Mouse (Mus musculus) c-Kit-negative CD71-positive TER-119-positive erythroid progenitor cells, embryonic 14.5 days (primary cell): ENCODE measurements around the gene Sept9.
"Not testable (repeated sequence)": the region's sequence is repeated elsewhere in the genome, so short reads cannot be mapped to it uniquely, and the experiment has no call there.

Experiments
- DNase-seq: peaks from one replicate; pipeline ENCODE4 v3.0.0-alpha.2; 2013; ENCODE audit warnings: low read depth, low spot score

The Sept9 gene

DNA sequence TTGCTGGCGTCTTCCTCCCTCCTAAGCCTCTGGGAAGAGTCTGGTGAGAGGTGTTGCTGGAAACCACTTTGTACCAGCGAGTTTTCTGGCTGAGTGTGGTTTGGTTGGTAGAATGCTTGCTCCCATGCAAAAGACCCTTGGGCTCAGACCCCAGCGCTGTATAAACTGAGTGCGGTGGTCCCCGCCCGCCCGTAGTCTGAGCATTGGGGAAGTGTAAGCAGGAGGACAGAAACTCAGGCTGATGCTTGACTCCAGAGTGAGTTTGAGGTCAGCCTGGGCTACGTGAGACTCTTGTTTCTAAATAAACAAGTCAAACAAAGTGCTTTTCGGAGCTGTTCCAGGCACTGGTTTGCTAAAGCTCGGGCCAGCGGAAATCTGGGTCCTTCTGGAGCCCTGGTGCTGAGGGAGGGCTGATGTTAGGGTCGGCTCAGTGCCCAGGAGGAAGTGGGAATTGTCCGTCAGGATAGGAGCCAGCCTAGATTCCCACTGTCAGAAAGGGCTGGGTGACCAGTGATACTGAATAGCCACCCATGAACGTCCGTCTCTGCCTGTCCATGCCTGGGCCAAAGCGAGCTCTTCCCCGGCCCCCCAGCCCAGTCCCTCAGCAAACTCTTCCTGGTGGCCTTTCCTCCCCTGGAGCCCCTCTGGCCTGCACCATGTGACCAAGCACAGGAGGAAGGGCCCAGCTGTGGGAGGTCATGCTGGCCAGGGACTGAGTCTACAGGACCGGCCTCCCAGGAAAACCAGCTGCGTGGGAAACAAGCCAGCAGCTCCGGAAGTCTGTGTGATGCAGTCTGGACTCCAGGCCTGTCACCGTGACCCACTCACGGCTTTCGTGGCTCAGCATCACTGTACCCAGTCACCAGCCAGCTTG lies 112.8 kb downstream of the Sept9 start:
- DNase-seq = no peak

DNA sequence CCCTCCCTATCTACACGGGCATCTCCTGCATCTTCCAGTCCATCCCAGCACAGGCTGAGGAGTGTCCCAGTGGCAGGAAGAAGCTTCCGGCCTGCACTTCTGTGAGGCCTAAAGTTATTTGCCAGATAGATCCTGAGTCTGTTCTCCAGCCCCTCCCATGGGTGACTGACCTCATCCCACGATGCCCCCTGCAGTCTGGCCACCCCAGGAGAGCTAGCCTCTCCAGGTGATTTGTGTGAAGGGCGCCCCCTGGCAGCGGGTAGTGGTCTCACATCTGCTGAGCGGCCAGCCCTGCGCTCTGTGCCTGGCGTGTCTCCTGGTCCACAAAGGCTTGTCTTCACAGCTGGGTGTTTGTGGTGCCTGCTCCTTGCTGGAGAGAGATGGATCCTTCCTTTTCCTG lies 113.5 kb downstream of the Sept9 start:
- no peak for DNase-seq

DNA sequence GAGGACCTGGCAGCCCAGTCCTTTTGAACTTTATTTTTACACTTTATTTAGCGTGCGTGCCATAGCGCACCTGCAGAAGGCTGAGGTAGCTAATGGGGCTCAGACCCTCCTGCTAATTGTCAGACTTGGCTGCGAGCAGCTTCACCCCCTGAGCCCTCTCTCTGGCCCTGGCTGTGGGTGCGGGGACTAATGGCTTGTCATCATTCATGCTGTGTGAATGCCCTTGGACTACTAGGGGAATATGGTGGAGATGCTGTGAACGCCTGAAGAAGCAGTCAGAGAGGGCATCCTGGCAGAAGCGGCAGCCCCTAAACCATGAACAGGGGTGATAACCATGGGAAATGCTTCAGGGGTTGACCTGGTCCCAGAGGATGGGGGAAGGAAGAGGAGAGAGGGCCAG lies 114.0 kb downstream of the Sept9 start:
- no peak for DNase-seq

DNA sequence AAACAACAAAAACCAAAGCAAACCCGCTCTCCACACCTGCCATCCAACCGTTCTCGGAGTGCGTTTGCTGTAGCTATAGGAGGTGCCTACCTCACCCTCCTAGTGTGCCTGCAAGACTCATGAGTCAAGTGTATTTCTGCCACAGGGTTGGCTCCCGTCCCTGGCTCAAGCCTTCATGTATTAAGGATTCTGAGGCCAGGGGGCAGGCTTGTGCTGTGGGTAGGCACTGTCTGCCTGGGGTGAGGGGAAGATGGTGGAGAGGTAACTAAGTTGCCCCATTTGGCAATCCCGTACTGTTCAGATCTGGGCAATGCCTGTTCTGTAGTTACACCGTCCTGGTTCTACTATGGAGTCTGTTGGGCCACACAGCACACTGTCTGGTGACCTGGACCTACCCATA lies 114.6 kb downstream of the Sept9 start:
- no peak for DNase-seq

DNA sequence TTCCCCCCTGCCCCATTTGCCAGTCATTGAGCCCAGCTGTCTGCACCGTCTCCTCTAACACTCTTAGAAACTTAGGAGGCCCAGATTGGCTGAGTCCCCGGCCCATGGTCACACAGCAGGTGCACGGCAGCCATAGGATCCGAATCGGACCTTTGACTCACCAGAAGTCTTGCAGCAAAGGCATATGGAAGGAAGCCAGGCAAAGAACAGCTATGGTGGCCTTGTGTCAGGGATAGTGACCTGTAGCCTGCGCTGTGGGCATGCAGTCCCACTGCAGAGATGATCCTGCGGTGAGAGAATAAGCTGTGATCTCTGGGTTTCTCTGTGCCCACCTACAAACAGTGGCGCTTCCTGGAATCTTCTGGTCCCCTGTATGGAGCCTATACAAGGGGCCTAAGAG lies 115.1 kb downstream of the Sept9 start:
- no peak for DNase-seq

DNA sequence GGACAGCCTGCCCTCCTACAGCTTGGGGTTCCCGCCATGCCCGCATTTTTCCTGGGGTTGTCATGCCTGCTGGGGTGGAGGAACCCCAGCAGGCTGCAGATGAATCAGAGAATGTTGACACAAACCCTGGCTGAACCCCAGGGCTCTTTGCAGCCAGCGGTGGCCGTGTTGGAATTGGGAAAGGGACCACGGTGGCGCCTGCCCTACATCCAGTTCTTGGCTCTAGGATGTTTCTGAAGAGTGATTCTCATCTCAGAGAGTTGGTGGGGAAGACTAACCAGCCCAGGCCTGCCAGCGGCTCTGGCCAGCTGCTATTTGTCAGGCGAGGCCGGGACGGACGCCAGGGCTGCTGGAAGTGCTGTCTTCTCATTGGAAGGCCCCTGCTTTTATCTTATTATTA lies 115.8 kb downstream of the Sept9 start:
- DNase-seq = no peak

DNA sequence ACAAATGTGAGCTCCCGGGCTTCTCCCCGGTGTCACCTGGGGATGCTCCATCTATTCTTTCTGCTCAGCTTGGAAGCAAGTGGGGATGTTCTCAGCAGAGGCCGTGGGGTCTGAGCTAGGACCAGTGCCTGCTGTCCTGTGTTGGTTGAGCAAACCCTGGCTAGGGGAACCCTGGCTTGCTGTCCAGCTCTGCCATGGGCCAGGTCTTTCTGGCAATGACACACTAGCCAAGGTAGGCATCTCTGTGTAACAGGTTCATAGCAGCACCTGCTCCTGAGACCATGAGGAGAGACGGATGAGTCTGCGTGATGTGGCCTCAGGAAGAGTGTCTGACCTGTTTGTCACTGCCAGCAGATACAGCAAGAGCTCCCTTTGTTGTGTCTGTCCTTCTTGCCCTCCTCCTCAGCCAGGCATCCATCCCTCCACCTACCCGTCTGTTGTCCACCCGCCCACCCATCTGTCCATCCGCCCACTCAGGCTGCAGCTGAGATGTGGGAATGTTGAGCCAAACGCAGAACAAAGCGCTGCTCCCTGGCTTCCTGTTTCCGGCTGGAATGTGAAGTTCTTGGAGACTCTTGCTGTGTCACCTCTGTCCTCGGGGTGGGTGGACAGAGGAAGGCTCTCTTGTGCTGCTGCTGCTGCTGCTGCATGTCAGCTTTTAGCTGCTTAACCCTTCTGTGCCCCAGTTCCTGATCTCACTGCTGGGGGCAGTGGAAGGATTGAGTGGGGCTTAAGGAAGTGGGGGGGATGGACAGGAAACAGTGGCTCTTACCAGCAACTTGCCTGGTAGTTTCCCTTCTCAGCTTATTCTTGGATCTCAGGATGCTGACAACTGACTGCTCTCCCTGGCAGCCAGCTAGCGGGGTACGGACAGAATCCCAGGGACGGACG lies 117.2 kb downstream of the Sept9 start:
- no peak for DNase-seq

DNA sequence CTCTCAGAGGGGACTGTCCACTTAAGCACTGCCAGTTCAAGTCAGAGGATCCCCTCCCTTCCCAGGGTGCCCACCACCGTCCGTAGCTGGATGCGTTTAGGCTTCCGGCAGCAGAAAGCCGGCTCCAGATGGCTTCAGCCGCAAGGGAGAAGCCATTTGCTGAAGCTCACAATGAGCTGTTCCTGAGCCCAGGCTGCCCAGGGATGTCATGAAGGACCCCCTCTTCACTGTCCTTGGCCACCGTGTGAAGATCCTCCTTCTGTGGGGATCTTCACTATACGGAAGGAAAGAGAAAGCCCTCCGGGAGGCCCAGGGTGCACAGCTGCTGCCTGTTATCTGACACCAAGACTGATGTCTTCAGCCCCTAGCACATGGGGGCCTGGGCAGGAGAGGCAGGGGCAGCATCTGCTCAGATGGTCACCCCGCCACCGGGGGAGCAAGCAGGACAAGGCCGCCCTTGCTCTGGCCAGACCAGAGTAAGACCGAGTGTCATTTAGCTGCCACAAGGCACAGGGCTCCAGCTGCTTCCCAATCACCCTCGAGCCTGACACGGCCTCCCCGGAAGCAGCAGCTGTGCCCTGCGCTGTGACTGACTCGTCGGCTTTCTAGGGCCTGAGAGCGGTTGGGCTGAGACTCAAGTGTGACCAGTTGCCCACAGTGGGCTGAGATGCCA lies 118.1 kb downstream of the Sept9 start:
- DNase-seq = no peak

DNA sequence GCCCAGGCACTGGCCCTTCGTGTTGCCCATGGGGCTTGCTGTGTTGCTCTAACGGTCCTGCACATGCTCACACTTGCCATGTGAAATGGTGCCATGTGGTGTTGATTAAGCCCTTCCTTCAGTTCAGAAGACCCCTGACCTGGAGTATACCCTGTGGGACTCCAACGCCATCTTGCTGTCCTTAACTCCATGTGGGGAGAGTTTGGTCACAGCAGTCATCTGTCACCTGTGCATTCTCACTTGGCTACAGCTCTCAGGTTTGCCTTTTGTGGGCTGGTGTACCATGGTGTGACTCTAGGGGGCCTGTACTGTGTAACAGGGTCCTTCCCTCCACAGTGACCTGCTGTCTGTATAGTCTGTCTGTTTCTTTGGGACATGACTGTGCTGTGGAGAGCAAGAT lies 118.7 kb downstream of the Sept9 start:
- DNase-seq = no peak

DNA sequence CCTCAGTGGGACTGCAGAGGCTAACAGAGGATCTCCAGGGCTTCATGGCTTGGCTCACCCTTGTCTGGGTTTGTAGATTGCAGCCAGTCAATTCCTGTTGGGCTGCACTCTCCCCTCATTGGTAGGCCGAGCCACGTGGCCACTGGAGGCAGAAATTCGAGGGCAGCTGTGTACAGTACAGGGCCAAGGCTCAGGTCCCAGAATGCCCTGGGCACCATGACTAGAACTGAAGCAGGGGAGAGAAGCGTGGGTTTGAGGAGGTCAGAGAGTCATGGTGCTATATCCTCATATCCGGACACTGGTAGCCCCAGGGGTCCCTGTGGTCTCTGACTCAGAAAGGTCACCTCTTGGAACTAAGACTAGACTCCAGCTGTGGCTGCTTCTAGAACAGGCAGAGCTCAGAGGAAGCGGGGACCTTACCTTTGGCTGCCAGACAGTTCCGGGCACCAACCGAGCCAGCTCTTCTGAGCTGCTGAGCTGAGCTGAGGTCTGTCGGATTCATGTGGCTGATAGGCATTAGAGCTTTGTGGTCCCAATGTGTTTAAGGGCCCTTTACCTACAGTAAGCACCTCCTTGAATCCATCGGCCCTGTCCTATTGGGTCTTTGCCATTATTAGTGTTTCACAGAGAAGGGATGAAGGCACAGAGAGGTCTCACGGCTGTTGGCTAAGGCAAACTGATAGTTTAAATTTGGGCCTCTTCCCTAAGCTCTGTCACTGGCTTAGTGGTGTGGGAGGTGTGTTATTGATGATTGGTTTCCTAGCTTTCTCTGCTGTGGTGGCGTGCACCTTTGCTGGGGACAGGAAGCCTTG lies 119.5 kb downstream of the Sept9 start:
- DNase-seq = no peak

DNA sequence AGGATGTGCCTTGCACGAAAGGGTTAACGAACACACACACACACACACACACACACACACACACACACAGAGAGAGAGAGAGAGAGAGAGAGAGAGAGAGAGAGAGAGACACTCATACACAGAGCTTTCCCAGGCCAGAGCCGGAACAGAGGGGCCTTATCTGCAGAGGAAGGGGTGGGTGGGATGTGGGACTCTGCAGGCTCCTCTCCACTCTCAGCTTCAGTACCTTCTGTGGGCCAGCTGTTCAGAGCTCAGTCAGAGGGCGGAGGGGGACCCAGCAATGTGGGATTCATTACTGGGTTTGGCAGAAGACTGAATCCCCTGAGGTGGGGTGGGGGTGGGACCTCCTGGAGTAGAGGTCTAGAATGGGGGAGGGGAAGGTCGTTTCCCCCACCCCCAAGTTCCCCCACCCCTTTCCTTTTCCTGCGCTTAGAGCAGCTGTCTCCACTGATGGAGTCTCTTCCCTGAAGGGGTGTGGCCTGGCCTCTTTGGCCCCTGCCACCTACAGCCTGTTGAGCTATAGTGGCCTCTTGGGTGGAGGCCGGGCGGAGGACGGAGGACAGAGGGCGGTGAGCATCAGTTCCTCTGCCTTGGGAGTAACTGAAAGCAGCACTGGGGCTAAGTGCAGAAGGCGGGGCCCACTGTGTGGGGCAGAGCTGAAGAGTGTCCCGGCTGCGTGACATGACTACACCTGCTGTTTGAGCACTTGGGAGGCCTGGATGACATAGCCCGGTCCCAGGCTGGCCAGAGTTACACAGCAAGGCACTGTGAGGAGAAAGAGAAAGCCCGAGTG lies 120.3 kb downstream of the Sept9 start:
- DNase-seq = no peak

DNA sequence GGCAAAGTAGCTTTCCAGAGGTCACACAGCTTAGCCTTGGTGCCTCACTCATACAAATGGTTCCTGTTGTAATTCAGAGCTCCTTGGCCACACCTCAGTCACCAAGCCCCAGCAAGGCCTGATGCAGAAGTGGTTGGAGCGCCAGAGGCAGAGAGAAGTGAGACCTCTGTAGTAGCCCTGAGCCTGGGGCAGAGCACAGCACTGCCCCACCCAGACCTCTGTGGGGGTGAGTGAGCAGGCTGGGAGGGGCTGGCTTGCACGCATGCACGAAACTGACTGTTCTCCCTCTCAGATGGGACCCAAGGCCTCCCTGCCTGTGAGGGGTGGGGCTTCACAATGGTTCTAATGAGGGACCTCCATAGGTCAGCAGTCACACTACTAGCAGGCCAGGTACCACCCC lies 121.0 kb downstream of the Sept9 start:
- DNase-seq = no peak

DNA sequence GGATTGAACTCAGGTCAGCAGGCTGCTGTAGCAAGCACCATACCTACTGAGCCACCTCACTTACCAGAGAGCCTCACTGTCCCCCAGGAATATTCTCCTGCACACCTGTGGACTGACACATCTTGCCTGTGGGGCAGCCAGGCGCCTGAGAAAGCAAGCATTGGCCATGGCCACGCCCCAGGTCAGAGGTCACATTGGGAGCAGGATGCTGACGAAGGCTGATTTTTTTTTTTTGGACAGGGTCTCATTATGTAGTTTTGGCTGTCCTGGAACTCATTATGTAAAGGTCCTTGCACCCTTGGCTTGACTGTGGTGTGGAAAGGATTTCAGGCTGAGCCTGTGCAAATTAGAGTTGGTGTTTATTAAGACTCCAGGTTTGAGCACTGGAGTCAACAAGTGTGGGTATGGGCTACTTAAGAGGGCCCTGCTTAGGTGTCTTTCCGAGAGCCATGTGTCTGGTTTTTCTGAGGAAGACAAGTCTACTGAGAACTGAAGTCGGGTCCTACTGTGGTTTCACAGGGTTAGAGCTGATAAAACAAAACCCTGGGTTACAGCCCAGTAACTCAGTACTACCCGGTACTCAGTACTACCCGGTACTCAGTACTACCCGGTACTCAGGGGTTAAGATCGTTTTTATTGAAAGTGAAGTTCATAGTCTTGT lies 122.0 kb downstream of the Sept9 start:
- DNase-seq = no peak

DNA sequence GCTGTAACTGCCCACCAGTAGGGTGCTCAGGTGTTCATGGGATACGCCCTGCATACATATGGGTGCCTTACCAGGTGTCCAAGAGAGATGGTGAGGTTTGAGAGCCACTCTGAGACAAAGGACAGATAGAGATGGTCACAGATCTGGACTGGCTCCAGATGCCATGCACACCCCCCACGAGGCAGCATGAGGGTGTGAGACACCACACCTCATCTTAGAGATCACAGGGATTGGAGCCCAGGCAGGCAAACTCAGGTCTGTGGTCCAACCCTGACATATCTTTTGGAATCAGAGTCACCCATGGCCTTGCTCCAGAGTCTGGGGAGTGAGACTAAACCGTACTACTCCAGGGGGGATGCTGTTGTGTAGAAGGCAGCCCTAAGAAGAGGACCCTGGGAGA lies 122.8 kb downstream of the Sept9 start:
- DNase-seq = no peak

DNA sequence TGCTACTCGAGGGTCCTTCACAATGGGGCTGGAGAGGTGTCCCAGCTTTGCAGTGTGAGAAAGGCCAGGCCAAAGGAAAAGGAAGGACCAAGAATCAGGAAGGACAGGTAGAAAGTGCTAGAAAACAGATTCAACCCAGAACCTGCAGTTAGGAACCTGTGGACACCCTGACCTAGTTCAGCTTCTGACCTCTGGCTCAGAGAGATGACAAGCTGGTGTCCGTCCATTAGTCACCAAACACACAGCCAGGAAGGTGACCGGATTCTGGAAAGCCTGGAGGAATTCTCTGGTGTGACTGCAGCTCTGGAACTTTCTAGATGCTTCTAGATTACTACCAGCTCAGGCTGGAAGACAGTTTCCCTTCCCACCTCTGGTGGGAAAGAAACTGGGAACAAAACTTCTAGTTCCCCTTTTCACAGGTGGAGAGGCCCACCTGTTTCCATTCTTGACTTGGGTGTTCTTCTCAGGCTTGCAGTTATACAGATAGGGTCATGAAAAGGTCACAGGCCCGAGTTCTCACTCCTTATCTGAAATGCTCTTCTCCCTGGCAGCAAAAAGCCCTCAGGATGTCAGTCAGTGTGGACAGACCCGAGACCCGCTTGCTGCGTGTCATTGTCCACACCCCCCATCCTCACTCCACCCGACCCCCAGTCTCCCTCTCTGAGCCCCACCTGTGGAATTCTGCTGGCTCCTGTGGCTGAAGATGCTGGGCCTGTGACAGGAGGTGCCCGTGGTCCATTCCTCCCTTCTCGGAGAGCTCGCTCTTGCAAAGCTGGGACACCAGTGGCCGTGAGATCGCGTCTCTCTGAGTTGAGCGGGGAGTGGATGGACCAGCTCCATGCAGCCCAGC lies 123.5 kb downstream of the Sept9 start:
- no peak for DNase-seq

DNA sequence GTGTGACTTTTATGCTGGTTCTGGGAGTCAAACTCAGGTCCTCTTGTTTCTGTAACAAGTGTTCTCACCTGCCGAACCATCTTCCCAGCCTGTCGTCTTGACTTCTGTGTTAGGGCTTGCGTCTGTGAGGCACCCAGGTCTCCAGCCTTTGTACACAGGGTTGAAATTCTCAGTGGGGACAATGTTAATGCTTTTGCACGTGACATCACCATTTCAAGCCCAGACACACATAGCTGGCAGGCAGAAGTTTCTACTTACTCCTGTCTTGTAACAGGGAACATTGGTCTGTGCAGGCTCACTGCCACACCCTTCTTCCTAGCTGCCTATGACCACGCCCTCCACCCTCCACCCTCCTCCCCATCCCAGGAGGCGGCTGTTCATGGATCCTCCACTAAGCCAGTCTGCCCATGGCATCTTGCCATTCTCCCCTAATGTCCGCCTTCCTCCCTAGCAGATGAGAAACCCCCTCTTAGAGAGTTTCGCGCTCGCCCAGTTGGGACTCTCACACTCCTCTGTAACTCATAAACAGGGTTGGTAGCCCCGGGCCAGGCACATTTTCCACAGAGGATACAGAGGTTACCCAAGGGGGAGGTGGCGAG lies 124.6 kb downstream of the Sept9 start:
- no peak for DNase-seq

DNA sequence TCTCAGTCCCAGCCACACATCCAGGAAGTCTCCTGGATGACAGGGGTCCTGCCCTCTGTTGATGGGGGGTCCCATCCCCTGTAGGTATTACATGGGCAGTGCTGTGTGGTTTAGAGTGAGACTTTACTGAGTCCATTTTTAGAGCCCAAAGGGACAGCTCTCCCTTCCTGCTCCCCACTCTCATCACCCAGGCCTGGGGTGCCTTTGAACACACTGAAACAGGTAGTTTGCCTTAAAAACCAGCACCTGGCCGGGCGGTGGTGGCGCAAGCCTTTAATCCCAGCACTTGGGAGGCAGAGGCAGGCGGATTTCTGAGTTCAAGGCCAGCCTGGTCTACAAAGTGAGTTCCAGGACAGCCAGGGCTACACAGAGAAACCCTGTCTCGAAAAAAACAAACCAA lies 125.3 kb downstream of the Sept9 start:
- not testable (repeated sequence) for DNase-seq

DNA sequence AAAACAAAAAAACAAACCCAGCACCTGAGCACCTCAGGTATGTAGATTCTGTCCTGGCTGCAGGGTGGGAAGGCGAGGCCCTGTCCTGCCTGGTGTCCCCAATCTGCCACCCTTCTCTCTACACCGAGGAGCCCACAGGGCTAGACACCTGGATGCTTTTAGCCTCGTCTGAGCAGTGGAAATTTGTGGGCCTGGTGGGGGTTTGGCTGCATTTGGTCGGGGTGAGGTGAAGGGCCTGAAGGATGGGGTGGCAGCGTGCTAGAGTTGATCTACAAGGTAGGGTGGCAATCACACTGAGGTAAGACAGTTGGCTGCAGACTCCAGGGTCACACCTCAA lies 125.6 kb downstream of the Sept9 start:
- DNase-seq = no peak
